Mouse (Mus musculus) liver, embryonic 13.5 days (tissue): ENCODE measurements around the gene Ap1s2. TPM values are rescaled to one million over a fixed set of nuclear protein-coding genes. Genes with fewer than 3 reads are reported as not detected.

Experiments used
- ATAC-seq: fragments of 200-750 bp; cut with Nextera tagmentation; 2 replicates; pipeline ENCODE4 v1.8.0; 2017; ENCODE audit warnings: low read depth, mild to moderate bottlenecking, moderate number of reproducible peaks, moderate library complexity
- DNase-seq: peaks from one replicate; pipeline ENCODE4 v3.0.0; 2022
- H3K27ac ChIP-seq: fragments of 300-500 bp; sonication (generic); 2 replicates; pipeline ENCODE4 v1.5.1; 2015; ENCODE audit warnings: moderate library complexity, mild to moderate bottlenecking, inconsistent platforms
- H3K27me3 ChIP-seq: fragments of 300-500 bp; sonication (generic); 2 replicates; pipeline ENCODE4 v1.6.1; 2015; ENCODE audit warnings: mild to moderate bottlenecking, inconsistent platforms
- H3K36me3 ChIP-seq: fragments of 300-500 bp; sonication (generic); 2 replicates; pipeline ENCODE4 v1.6.1; 2015; ENCODE audit warnings: mild to moderate bottlenecking, inconsistent platforms
- H3K4me1 ChIP-seq: fragments of 300-500 bp; sonication (generic); replicated peaks from 2 replicates; pipeline ENCODE4 v1.6.1; 2015; ENCODE audit warnings: inconsistent platforms
- H3K4me2 ChIP-seq: fragments of 300-500 bp; sonication (generic); 2 replicates; pipeline ENCODE4 v1.6.1; 2015; ENCODE audit warnings: inconsistent platforms, mild to moderate bottlenecking, moderate library complexity
- H3K4me3 ChIP-seq: fragments of 300-500 bp; sonication (generic); replicated peaks from 2 replicates; pipeline ENCODE4 v1.5.1; 2015; ENCODE audit warnings: mild to moderate bottlenecking, inconsistent platforms
- H3K9ac ChIP-seq: fragments of 300-500 bp; sonication (generic); 2 replicates; pipeline ENCODE4 v1.6.1; 2015; ENCODE audit warnings: mild to moderate bottlenecking, inconsistent platforms
- H3K9me3 ChIP-seq: fragments of 300-500 bp; sonication (generic); replicated peaks from 2 replicates; pipeline ENCODE4 v1.6.1; 2016; ENCODE audit warnings: inconsistent platforms
- WGBS: fragments of 180-500 bp; shearing (Covaris S2); methylation state at CpG from one replicate; pipeline ENCODE4 v1.1.7; 2015; ENCODE audit not compliant: insufficient replicate concordance; 5-methylcytosine and 5-hydroxymethylcytosine counted together
- polyA plus RNA-seq: library from polyadenylated mRNA; unstranded; fragments of >200 nt; fragmentation: Nextera tagmentation; extraction: Ambion mirVana; gene quantifications from 2 replicates; pipeline ENCODE4 v1.2.1, GENCODE M21; 2015

Ap1s2 gene
- 4.3 and 4.8 TPM in 2 replicates for polyA plus RNA-seq

DNA sequence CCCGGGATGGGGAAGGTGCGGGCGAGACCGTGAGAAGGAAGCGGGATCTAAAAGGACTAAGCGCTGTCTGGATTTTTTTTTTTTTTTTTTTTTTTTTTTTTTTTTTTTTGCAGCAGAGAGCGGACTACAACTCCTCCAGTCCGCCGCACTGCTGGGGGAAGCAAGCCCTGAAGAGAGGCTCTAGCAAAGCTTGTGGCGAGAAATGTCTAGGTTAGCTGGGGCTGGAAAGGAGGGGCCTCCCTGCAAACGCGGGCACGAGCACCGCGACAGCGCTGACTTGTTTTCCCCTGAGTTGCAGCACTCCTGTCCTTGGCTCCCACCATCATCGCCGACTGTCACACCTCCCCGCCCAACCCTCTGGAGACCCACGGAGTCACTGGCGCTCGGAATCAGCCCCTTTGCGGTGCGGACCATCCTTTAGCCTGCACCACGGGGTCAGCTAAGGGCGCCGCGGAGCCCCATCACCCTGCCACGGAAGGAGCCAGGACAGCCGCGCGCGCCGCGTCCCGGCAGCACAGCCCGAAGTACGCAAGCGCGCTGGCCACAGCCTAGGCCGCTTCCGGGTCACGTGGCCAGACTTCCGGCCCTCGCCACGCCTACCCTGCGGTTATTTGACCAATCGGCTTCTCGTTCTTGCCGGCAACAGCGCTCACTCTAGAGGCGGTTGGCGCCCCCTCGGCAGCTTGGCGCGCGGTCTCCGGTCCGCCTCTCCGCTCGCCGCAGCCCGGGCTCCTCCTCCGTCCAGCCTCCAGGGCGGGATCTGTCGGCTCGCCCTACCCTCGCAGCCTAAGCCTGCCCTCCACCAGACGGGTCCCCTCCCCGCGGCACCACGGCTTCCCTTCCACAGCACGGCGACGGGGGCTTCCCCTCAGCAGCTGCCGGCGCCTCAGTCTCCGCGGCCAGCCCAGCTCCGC lies at the start of gene Ap1s2:
Ap1s2 (plus strand) TSS at position 681 of the 914 bp plus-strand sequence.
- peak within 1 kb of the TSS; percentile 72 for H3K4me3 ChIP-seq
- H3K9me3 ChIP-seq = no peaks in the 10 kb centered on the region
- peaks cover 15% of the 10 kb centered on the region; the same call in 1 of the 2 replicates for H3K27me3 ChIP-seq
- H3K27ac ChIP-seq = peak within 1 kb of the TSS; percentile 72
- 13% methylated on average over 79 of the region's 80 CpGs for WGBS
- peak within 1 kb of the TSS; percentile 77 for H3K9ac ChIP-seq
- H3K36me3 ChIP-seq = no peaks in the 10 kb centered on the region
- H3K4me1 ChIP-seq = 0 out of 2 replicates have a peak, but pooled peaks cover 4% of the 10 kb centered on the region
- ATAC-seq = peak; percentile 100
- DNase-seq = peak; percentile 91
- peak within 1 kb of the TSS; percentile 91 for H3K4me2 ChIP-seq

DNA sequence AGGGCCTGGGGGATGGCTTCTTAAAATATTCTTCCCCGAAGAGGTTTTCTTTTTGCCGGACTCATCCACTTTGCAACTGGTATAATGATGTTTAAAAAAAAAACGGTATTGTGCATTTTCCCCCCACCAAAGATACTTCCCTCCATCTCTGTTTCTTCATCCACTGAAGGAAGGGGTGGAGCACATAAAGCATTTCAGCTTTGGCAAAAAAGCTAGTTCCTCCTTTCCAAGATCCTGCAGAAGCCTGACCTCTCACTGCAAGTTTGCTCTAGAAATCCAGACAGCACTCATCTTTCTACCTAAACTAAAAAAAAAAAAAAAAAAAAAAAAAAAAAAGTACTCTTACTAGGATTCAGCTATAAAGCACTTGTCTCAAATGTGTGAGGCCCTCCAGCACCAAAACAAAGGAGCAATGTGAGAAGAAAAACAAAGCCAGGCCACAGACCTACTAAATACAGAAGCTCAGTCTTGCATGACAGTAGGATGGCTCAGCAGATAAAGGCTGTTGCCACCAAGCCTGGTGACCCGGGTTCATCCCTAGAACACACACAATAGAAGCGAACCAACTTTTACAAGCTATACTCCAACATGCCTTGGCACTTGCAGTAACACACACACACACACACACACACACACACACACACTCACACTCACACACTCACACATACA lies 41.0 kb upstream of the Ap1s2 start:
- 52% methylated on average over 5 of the region's 5 CpGs for WGBS
- H3K27ac ChIP-seq = no peak overlapping the region
- H3K36me3 ChIP-seq = no peaks in the 10 kb centered on the region
- ATAC-seq (no peak), DNase-seq (no peak)
- H3K4me1 ChIP-seq = no peaks in the 10 kb centered on the region
- H3K9me3 ChIP-seq = no peaks in the 10 kb centered on the region
- no peaks in the 10 kb centered on the region for H3K27me3 ChIP-seq
- no peak overlapping the region for H3K9ac ChIP-seq
- H3K4me3 ChIP-seq = no peak overlapping the region
- no peak overlapping the region for H3K4me2 ChIP-seq

DNA sequence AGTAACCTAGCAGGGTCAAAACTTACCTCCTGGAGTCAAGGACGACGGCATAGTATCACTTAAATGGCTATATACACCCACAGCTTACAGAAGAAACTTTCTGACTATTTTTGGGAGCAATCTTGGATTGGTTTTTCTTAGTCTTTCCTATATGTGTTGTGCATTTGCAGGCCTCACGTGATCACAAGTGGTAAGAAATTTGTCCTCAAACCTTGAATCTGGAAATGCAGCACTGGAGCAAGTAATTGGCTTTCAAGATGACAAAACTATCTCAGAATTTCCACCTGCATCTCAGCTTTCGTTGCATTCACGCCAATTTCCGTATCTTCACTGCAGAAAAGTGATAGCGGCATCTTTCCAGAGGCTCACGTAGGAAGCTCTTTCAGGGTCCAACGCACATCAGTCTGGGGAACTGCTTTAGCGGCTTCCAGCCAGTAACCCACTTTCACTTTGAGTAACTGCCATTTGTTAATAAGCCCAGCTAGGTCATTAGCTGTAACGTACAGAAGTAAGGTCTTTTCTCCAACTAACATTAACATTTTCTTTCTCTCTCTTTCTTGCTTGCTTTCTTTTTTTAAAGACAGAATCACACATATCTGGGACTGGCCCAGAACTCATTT lies 40.0 kb upstream of the Ap1s2 start:
- Histone ChIP-seq H3K27me3 (no peaks in the 10 kb centered on the region), H3K36me3 (no peaks in the 10 kb centered on the region), H3K4me1 (no peaks in the 10 kb centered on the region), H3K27ac (no peak overlapping the region), H3K4me3 (no peak overlapping the region), H3K4me2 (no peak overlapping the region), H3K9me3 (no peaks in the 10 kb centered on the region), H3K9ac (no peak overlapping the region)
- ATAC-seq = no peak
- WGBS = 60% methylated on average over 11 of the region's 11 CpGs
- no peak for DNase-seq

DNA sequence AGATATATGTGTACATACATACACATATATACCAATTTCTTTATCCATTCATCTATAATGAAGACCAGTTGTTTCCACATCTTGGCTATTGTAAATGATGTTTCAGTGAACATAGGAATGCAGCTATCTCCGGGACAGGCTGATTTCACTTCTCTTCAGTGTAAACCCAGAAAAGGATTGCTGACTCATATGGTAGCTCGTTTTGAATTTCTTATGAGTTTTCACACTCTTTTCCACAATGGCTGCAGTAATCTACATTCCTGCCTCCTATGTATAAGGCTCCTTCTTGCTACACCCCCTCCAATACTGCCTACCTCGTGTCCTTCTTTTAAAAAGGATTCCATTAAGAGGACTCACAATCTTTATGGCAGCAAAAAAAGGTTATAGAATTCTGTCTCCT lies 32.9 kb upstream of the Ap1s2 start:
- no peaks in the 10 kb centered on the region for H3K9me3 ChIP-seq
- DNase-seq (no peak), ATAC-seq (no peak)
- no peak overlapping the region for H3K4me2 ChIP-seq
- H3K9ac ChIP-seq = no peak overlapping the region
- H3K36me3 ChIP-seq = no peaks in the 10 kb centered on the region
- H3K4me3 ChIP-seq = no peak overlapping the region
- WGBS = 50% methylated on average over 3 of the region's 3 CpGs
- no peak overlapping the region for H3K27ac ChIP-seq
- no peaks in the 10 kb centered on the region for H3K4me1 ChIP-seq
- H3K27me3 ChIP-seq = no peaks in the 10 kb centered on the region

DNA sequence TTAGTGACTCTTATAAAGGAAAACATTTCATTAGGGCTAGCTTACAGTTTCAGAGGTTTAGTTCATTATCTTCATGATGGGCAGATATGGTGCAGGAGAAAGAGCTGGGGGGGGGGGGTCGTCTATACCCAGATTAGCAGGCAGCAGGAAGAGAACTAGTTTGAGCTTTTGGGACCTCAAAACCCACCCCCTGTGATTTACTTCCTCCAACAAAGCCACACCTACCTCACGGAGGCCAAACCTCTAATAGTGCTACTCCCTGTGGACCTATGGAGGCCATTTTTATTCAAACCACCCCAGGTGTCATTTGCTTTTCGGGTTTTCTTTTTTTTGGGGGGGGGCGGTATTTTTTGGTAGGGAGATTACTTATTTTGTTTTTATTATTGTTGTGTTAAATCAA lies 32.2 kb upstream of the Ap1s2 start:
- no peak overlapping the region for H3K4me3 ChIP-seq
- DNase-seq (no peak), ATAC-seq (no peak)
- no peak overlapping the region for H3K9ac ChIP-seq
- H3K27me3 ChIP-seq = no peaks in the 10 kb centered on the region
- H3K9me3 ChIP-seq = no peaks in the 10 kb centered on the region
- no peaks in the 10 kb centered on the region for H3K36me3 ChIP-seq
- no peak overlapping the region for H3K27ac ChIP-seq
- WGBS = 40% methylated on average over 4 of the region's 4 CpGs
- H3K4me2 ChIP-seq = no peak overlapping the region
- no peaks in the 10 kb centered on the region for H3K4me1 ChIP-seq

DNA sequence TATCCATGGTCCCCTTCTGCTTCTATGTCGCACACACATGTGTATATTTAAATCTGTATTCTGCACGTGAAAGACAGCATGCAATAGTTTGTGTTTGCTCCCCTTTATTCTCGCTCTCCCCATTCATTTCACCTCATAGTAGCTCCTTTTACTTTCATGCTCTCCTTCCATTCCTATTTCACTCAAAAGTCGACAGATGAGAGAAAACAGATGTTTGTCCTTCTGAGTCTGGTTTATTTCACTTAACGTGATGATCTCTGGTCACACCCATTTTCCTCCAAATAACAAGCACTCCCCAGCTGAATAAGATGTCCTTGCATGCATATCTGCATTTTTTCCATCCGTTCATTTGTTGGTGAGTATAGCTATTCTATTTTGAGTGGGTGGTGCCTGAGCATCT lies 29.8 kb upstream of the Ap1s2 start:
- H3K27ac ChIP-seq = no peak overlapping the region
- no peak overlapping the region for H3K4me2 ChIP-seq
- no peaks in the 10 kb centered on the region for H3K4me1 ChIP-seq
- H3K36me3 ChIP-seq = no peaks in the 10 kb centered on the region
- no peak for DNase-seq
- H3K9me3 ChIP-seq = no peaks in the 10 kb centered on the region
- no peaks in the 10 kb centered on the region for H3K27me3 ChIP-seq
- ATAC-seq = no peak
- no peak overlapping the region for H3K9ac ChIP-seq
- 45% methylated on average over 6 of the region's 6 CpGs for WGBS
- H3K4me3 ChIP-seq = no peak overlapping the region

DNA sequence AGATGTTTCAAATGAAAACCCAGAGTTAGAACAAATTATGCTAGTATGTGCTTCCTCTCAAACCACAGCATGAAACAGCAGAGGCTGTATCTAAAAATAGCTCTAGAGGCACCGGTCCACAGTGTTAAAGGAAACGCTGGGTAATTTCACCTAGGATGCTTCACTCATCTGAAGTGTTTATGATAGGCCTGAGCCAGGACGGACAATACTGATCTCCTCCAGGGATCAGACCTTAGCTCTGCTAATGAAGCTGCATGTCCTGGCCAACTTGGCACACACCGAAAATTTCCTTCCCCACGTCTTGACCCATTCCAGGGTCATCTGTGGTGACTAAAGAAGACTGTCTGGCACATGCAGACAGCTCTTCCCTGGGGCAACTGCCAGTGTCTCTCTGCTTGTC lies 29.4 kb upstream of the Ap1s2 start:
- DNase-seq = no peak
- no peaks in the 10 kb centered on the region for H3K36me3 ChIP-seq
- H3K27ac ChIP-seq = no peak overlapping the region
- no peak for ATAC-seq
- no peaks in the 10 kb centered on the region for H3K4me1 ChIP-seq
- no peak overlapping the region for H3K4me2 ChIP-seq
- no peaks in the 10 kb centered on the region for H3K27me3 ChIP-seq
- whole genome bisulfite sequencing = 31% methylated on average over 5 of the region's 5 CpGs
- no peak overlapping the region for H3K4me3 ChIP-seq
- no peaks in the 10 kb centered on the region for H3K9me3 ChIP-seq
- no peak overlapping the region for H3K9ac ChIP-seq

DNA sequence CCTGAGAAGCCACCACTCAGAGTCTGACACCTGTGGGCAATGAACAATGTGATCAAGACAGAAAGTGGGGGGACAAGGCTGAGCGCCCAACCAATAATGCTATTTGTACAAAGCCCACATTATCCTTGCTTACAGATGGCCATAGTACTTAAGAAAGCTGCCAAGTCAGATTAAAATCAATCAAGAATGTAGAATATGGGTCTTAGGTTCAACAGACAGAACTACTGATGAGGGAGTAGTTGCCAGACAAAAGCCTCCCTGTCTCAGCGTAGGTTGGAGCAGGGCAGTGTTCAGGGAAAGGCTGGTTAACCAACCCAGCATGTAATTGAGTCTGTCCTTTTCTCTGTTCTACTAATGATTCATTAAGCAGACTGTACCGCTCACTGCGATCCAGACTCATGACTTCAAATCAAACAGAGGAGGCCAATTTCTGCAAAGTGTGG lies 23.3 kb upstream of the Ap1s2 start:
- 79% methylated on average over 4 of the region's 4 CpGs for WGBS
- ATAC-seq = no peak

DNA sequence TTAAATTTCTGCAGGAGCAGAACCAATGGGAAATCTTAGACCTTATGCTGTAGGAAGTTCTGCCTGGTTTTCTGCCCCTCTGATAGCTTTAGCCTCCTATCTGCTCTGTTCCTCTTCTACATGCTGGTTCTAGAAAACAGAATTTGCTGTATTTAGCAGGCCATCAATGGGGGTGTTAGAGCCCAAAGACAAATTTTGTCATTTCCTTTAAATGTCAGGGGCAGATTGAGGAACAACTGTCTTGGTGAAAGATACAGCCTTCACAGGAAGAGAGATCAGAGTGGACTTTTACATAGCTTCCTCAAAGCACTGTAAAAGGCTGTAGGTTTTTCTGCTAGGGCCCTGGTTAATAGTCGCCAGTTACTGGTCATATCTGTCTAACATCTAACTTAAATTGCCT lies 11.5 kb upstream of the Ap1s2 start:
- H3K4me2 ChIP-seq = no peak overlapping the region
- no peaks in the 10 kb centered on the region for H3K9me3 ChIP-seq
- DNase-seq = no peak
- H3K36me3 ChIP-seq = no peaks in the 10 kb centered on the region
- WGBS = 35% methylated on average over 1 of the region's 1 CpGs
- no peaks in the 10 kb centered on the region for H3K4me1 ChIP-seq
- H3K9ac ChIP-seq = no peak overlapping the region
- H3K4me3 ChIP-seq = no peak overlapping the region
- ATAC-seq = no peak
- H3K27ac ChIP-seq = no peak overlapping the region
- no peaks in the 10 kb centered on the region for H3K27me3 ChIP-seq

More for the DNA sequence above, 23.3 kb upstream of the Ap1s2 start:
- no peak overlapping the region for H3K9ac ChIP-seq
- H3K4me3 ChIP-seq = no peak overlapping the region
- H3K27me3 ChIP-seq = no peaks in the 10 kb centered on the region
- no peaks in the 10 kb centered on the region for H3K4me1 ChIP-seq
- H3K9me3 ChIP-seq = no peaks in the 10 kb centered on the region
- no peak overlapping the region for H3K4me2 ChIP-seq
- no peak for DNase-seq
- no peak overlapping the region for H3K27ac ChIP-seq
- H3K36me3 ChIP-seq = no peaks in the 10 kb centered on the region

DNA sequence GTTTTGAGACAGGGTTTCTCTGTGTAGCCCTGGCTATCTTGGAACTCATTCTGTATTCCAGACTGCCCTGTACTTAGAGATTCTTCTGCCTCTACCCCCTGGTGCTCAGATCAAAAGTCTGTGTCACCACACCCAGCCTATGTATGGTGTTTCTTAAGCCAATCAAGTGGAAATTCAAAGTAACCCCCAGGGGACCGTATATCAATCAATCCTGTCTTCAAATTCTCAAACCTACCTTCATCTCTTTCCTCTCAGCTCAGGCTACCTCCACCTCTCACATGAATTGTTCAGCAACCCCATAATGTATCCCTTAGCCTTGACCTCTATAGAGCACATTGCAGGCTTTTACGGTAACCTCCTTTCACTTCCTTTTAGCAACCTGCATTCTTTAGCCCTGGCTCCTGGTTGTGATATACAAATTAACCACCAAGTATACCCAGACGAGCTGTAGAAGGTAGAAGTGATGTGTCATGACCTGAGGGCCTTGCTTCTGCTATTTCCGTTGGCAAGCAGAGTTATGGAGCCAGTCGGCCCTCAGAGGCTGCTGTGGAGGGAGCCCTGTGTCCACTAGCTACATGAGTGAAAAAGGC lies 9.3 kb upstream of the Ap1s2 start:
- Histone ChIP-seq H3K4me2 (no peak overlapping the region), H3K27me3 (no peaks in the 10 kb centered on the region), H3K27ac (no peak overlapping the region), H3K9ac (no peak overlapping the region), H3K9me3 (no peaks in the 10 kb centered on the region), H3K4me1 (no peaks in the 10 kb centered on the region), H3K36me3 (no peaks in the 10 kb centered on the region), H3K4me3 (no peak overlapping the region)
- DNase-seq (no peak), ATAC-seq (no peak)
- WGBS = 46% methylated on average over 5 of the region's 5 CpGs

DNA sequence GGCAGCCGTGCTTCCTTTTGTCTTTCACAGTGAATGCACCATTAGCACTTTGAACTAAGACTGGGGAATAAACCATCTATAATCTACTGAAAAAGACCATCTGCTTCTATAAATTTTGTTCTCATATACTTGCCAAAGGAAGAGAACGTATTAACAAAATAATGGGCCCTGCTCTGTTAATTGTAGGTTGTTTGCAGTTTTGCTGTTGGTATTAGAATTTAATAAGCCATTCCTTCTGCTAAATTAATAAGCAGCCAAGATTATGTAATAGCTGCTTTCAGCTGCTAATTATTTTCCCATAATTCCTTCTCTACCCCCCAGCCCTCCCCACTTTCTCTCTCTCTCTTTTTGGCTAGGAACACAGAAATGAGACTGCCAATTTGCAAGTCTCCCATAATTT lies 2.0 kb upstream of the Ap1s2 start:
- ATAC-seq (no peak), DNase-seq (no peak)
- Histone ChIP-seq H3K27ac (no peak overlapping the region), H3K9me3 (no peaks in the 10 kb centered on the region), H3K4me3 (no peak overlapping the region), H3K9ac (no peak overlapping the region), H3K4me1 (0 out of 2 replicates have a peak, but pooled peaks cover 4% of the 10 kb centered on the region), H3K27me3 (peaks cover 15% of the 10 kb centered on the region; the same call in 1 of the 2 replicates), H3K4me2 (no peak overlapping the region), H3K36me3 (no peaks in the 10 kb centered on the region)
- 76% methylated on average over 2 of the region's 2 CpGs for WGBS
